Mouse (Mus musculus): ENCODE data around the gene Tollip.

Gene Tollip

GRCm38 (mm10) chr7:141918407-141918806, at the start of gene Tollip:
Gene Tollip (minus strand): TSS chr7:141918507.
- DNase-seq: no peak

DNA sequence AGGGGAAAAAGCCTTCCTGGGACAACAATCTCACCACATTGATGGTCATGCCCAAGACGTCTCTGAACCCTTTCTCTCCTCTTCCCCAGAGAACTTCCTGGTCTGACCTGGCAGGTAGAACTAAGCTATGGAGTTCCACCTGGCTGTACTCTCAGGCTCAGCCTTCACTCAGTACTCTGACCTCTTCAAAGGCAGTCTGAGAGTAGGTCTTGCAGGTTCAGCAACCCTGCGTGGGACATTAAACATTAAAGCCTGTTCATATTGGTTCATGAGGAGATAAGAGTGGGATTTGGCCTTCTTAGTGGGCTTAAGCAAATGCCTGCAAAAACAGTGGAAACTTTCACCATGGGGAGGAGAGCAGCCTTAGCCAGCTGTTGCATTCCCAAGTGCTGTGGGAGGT, 48.0 kb upstream of the Tollip start:
- DNase-seq: no peak

GRCm38 (mm10) chr7:141962521-141962920, 44.2 kb upstream of the Tollip start:
- no peak for DNase-seq

DNA sequence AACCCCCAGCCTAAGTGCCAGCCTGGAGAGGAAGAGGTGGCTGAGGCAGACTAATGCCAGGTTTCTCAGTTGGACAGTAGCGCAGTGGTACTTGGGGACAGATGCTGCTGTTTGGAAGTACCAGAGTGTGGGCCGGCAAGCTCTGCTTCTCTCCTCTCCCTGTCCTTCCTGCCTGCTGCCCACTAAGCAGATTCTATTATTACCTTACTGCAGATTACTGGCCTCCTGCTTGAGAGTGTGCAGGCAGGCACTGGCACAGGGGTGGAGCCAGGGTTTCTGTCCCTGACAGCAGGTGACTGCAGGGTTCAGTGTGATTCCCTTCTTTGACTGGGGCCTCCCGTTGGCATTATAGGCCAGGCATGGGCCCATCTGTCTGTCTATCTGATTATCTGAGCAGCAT, 43.2 kb upstream of the Tollip start:
- DNase-seq: no peak

DNA sequence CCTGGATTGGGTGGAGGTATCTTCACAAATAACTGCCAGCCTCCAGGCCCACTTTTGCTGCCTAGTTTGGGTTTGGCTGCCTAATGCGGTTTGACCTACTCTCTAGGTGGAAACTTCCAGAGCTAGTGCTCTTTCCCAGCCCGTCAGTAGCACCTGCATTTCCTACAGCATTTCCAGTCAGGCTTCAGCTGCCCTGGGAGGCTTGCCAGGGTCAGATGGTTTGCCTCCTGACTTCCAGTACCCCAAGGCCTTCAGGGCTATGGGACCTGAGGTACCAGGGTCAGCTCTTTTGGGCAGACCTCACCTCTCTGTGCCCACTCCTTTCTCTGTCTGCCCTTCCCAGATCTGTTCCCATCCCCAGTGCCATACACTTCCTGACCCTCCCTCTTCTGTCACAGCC, 42.6 kb upstream of the Tollip start:
- no peak for DNase-seq

GRCm38 (mm10) chr7:141959133-141959532, 40.8 kb upstream of the Tollip start:
- DNase-seq: no peak

DNA sequence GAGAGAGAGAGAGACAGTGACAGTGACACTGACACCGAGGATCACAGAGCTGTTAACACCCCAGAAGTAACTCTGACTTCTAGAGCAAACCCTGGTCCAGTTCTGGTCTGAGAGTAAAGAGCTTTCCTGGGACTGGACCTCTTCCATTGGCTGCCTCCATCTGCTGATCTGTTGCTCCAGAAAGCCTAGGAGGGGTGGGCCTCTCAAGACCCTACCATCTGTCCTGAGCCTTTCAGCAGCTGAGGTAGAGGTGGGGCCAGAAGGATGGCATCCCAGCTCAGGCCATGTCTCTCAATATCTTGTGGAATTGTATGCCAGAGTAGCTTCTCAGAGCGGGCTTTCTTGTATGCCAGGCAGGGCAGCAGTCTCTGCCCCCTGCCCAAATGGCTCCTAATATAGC, 39.9 kb upstream of the Tollip start:
- DNase-seq: no peak

DNA sequence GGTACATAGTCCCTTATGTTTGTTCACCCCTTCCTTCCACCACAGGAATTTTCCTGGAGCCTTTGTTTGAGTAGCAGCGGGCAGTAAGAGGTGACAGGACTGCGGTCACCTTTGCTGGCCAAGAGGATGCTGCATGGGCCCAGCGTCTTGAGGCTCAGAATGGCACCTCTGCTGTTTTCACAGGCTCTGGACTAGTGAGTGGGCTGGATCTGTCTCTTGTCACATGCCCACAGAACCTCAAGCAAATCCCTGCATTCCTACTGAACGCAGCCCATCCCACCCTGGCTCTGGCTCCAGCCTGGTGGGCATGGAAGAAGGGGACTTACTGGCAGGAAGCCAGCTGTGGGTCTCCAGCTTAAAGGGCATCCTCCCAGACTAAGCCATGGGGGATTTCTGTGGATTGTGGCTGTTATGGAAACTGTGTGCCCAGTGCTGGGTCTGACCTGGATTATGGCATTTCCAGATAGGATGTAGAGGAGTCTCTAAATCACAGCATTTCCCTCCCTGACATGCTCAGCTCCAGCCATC, 39.3 kb upstream of the Tollip start:
- DNase-seq: no peak

GRCm38 (mm10) chr7:141956174-141956566, 37.9 kb upstream of the Tollip start:
- no peak for DNase-seq

GRCm38 (mm10) chr7:141955565-141956173, 37.4 kb upstream of the Tollip start:
- DNase-seq: no peak

DNA sequence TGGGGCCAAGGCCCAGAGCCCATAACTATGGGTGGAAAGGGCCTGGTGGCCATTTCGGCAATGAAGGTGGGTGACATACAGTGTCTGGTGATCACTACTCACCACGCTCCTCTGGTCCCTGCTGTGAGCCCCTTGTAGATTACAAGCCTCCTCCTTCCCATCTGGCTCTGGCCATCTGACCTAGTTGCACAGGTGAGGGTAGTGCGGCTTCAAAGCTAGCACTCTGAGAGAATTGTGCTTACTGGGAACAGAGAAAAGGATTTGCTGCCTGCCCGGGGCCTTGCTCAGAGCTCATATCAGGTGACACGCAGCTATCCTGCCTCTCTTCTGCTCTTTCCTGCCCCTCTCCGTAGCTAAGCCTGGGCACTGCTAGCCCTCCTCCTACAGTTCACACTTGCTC, 35.3 kb upstream of the Tollip start:
- no peak for DNase-seq

GRCm38 (mm10) chr7:141952920-141953319, 34.6 kb upstream of the Tollip start:
- no peak for DNase-seq

DNA sequence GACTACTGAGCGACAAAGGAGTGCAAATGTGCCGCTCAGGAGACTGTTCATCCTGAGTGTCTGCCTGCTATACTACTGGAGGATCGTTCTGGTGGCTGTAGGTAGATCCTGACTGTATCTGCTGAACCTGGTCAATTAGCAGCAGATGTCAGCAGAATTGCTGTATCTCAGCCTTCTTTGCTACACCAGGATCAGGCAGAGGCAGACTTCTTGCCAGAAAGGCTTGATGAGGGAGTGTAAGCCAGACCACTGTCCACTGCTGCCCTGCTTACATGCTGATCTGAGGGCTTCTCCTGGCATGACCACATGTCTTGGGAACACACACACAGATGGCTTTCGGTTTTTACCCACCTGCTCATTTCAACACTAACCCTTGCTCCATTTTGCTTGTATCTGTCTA, 33.5 kb upstream of the Tollip start:
- DNase-seq: no peak

- peak; percentile 40 for DNase-seq
Measured at GRCm38 (mm10) chr7:141950104-141951013, 32.1 kb upstream of the Tollip start.

- no peak for DNase-seq
Measured at GRCm38 (mm10) chr7:141949799-141950103, 31.4 kb upstream of the Tollip start.

- peak; percentile 94 for DNase-seq
Measured at GRCm38 (mm10) chr7:141948906-141949798, 30.8 kb upstream of the Tollip start, which contains the start of gene Brsk2. Gene Brsk2 (plus strand): TSS chr7:141949751.

DNA sequence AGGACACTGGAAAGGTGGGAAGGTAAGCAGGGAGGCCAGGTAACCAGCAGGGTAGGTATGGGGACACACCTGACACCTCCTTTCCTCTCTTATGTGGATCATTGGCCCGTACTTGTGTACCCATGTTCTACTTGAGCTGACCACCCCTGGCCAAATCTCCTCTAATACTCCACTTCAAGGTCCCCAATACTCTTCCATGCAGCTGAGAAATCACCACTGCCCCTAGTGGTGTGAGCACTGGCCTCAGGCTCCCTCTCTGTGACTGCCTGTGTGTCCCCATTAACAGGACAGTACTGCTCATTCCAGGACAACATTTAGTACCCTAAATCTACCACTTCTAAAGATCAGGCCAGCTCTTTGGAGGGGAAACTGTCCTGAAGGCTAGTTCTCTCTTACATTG, 29.7 kb upstream of the Tollip start:
- no peak for DNase-seq

GRCm38 (mm10) chr7:141947512-141947911, 29.2 kb upstream of the Tollip start:
- no peak for DNase-seq

- no peak for DNase-seq
Measured at GRCm38 (mm10) chr7:141945927-141946326, 27.6 kb upstream of the Tollip start.

- DNase-seq: no peak
Measured at GRCm38 (mm10) chr7:141943444-141943843, 25.1 kb upstream of the Tollip start.

- no peak for DNase-seq
Measured at GRCm38 (mm10) chr7:141934951-141935350, 16.6 kb upstream of the Tollip start.

GRCm38 (mm10) chr7:141934128-141934898, 16.0 kb upstream of the Tollip start:
- DNase-seq: no peak
